Mouse (Mus musculus): ENCODE data around the gene Glis1.

Gene Glis1

GRCm38 (mm10) chr4:107453141-107453984, 19.0 kb downstream of the Glis1 start:
- DNase-seq = peak; percentile 46 to 74

- DNase-seq = no peak
These were observed 23.2 kb downstream of the Glis1 start for GRCm38 (mm10) chr4:107457602-107458001.

- no peak for DNase-seq
These were observed 24.5 kb downstream of the Glis1 start for GRCm38 (mm10) chr4:107458907-107459306.

- DNase-seq = no peak
These were observed 25.1 kb downstream of the Glis1 start for GRCm38 (mm10) chr4:107459461-107459860.

- DNase-seq = no peak
These were observed 26.1 kb downstream of the Glis1 start for GRCm38 (mm10) chr4:107460468-107460867.

GRCm38 (mm10) chr4:107467831-107468230, 33.4 kb downstream of the Glis1 start:
- no peak for DNase-seq

- no peak for DNase-seq
These were observed 33.9 kb downstream of the Glis1 start for GRCm38 (mm10) chr4:107468264-107468663.

- no peak for DNase-seq
These were observed 34.4 kb downstream of the Glis1 start for GRCm38 (mm10) chr4:107468768-107469167.

GRCm38 (mm10) chr4:107476266-107476665, 41.9 kb downstream of the Glis1 start:
- no peak for DNase-seq

- no peak for DNase-seq
These were observed 44.6 kb downstream of the Glis1 start for GRCm38 (mm10) chr4:107479015-107479414.

GRCm38 (mm10) chr4:107482541-107482940, 48.1 kb downstream of the Glis1 start:
- DNase-seq = no peak

- DNase-seq = no peak
These were observed 49.3 kb downstream of the Glis1 start for GRCm38 (mm10) chr4:107483556-107484220.

- no peak for DNase-seq
These were observed 49.8 kb downstream of the Glis1 start for GRCm38 (mm10) chr4:107484221-107484575.

- no peak for DNase-seq
These were observed 51.5 kb downstream of the Glis1 start for GRCm38 (mm10) chr4:107485903-107486302.

- no peak for DNase-seq
These were observed 54.9 kb downstream of the Glis1 start for GRCm38 (mm10) chr4:107489121-107489840.

- DNase-seq = no peak
These were observed 58.6 kb downstream of the Glis1 start for GRCm38 (mm10) chr4:107492991-107493390.

- no peak for DNase-seq
These were observed 61.5 kb downstream of the Glis1 start for GRCm38 (mm10) chr4:107495751-107496430.

- DNase-seq = no peak
These were observed 63.1 kb downstream of the Glis1 start for GRCm38 (mm10) chr4:107497430-107497935.

GRCm38 (mm10) chr4:107502601-107503051, 68.2 kb downstream of the Glis1 start:
- no peak for DNase-seq

- DNase-seq = no peak
These were observed 80.6 kb downstream of the Glis1 start for GRCm38 (mm10) chr4:107514981-107515380.

- DNase-seq = no peak
These were observed 81.2 kb downstream of the Glis1 start for GRCm38 (mm10) chr4:107515626-107516025.

GRCm38 (mm10) chr4:107518766-107519165, 84.4 kb downstream of the Glis1 start:
- DNase-seq = peak in 1 of 2 experiments; percentile 1

- DNase-seq = peak in 1 of 2 experiments; percentile 2
These were observed 85.7 kb downstream of the Glis1 start for GRCm38 (mm10) chr4:107520071-107520470.
